Mouse (Mus musculus): Measurements from ENCODE around the gene Vpreb1.
A peak's percentile ranks its signal among the peaks of the same experiment; 100 is the strongest.

Gene Vpreb1

GRCm38 (mm10) chr16:16855541-16855940 is 15.1 kb downstream of the Vpreb1 start:
- no peak for DNase-seq

GRCm38 (mm10) chr16:16854836-16855235 is 15.8 kb downstream of the Vpreb1 start:
- peak; percentile 19 for DNase-seq

DNA sequence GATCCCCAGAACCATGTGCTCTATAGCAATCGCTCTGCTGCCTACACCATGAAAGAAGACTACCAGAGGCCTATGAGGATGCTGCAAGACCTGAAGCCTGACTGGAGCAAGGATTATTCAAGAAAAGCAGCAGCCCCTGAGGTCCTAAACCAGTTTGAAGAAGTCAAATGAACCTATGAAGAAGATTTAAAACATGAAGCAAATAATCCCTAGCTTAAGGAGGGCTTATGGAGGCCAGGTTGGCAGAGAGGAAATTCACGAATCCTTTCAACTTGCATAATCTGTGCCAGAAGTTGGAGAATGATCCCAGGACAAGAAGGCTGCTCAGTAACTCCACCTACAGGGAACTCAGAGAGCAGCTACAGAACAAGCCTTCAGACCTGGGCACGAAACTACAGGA is 18.2 kb downstream of the Vpreb1 start:
- no peak for DNase-seq

GRCm38 (mm10) chr16:16849196-16849595 is 21.4 kb downstream of the Vpreb1 start:
- DNase-seq: no peak

- no peak for DNase-seq
Observed at GRCm38 (mm10) chr16:16829671-16830070, 41.0 kb downstream of the Vpreb1 start.

- DNase-seq: peak; percentile 73
Observed at GRCm38 (mm10) chr16:16828757-16829615, 41.7 kb downstream of the Vpreb1 start, which contains the start of gene Spag6l. TSS of gene Spag6l (minus strand) at chr16:16829456.

DNA sequence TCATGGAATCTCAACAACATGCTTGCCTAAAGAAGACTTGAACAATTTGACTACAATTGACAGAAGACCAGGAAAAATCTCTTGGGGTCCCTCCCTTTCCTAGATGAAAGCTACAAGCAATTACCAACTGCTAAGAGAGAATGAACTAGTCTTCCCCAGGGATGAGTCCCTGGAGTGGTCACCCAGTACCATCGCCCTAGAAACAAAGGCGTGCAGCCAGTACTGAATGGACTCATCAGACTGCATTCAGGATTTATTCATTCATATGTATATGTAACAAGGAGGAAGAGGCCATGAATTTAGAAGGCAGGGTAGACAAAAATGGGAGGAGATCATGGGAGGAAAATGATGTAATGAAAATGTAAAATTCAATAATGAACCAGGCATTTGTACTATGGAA is 44.4 kb downstream of the Vpreb1 start:
- DNase-seq: no peak

DNA sequence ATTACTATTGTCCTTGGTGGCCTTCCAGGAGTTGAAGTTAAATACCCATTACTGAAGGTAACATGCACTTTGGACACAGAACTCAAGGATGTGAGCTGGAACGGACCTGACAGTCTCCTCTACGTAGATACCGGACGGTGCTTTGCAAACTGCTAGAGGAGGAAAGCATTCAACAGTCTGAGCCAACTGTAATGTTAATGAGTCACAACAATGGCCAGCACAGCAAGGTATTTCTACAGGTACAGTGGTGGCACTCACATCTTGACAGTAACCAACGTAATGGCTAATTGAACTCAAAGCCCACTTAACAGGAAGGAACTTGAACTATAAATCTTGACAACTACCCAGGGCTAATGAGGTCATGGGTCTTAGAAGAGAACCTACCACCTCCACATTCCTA is 45.2 kb downstream of the Vpreb1 start:
- no peak for DNase-seq

Data from right cerebral cortex, postnatal 14 days (tissue).